8 mouse cellular contexts compared by ENCODE assay signal in genomic region chr8:69653808-69654357, GRCm38 (mm10). TPM values are rescaled to one million over a fixed set of nuclear protein-coding genes. Genes with fewer than 3 reads are reported as not detected.
DNase-seq lines count a peak whose midpoint lies in the region; ATAC-seq and TF ChIP-seq lines count a peak whose summit lies in the region.

No protein-coding gene starts in this region.

- peaks cover 3% of the 10 kb centered on the region; the same call in 1 of the 2 replicates for H3K36me3 ChIP-seq in forebrain, embryonic 10.5 days (replicated peaks)
- H3K36me3 ChIP-seq in intestine, embryonic 14.5 days (ENCODE audit: control insufficient read depth, insufficient read depth, low read length): no peaks in the 10 kb centered on the region
- H3K36me3 ChIP-seq in neural tube, embryonic 12.5 days: no peaks in the 10 kb centered on the region

- peaks cover under 1% of the 10 kb centered on the region; the same call in 1 of the 2 replicates for H3K9me3 ChIP-seq in forebrain, embryonic 10.5 days
- no peaks in the 10 kb centered on the region for H3K9me3 ChIP-seq in intestine, embryonic 14.5 days (ENCODE audit: control insufficient read depth, low read length)
- no peaks in the 10 kb centered on the region for H3K9me3 ChIP-seq in neural tube, embryonic 12.5 days

- peaks cover 9% of the 10 kb centered on the region; the same call in 1 of the 2 replicates for H3K27me3 ChIP-seq in forebrain, embryonic 10.5 days (ENCODE audit: poor library complexity, severe bottlenecking)
- no peaks in the 10 kb centered on the region for H3K27me3 ChIP-seq in intestine, embryonic 14.5 days (replicated peaks; ENCODE audit: control insufficient read depth, insufficient read depth, low read length)
- no peaks in the 10 kb centered on the region for H3K27me3 ChIP-seq in neural tube, embryonic 12.5 days (replicated peaks)

- H3K4me2 ChIP-seq in intestine, embryonic 14.5 days (ENCODE audit: low read length): peak overlapping the region; percentile 93
- peak overlapping the region; percentile 83 for H3K4me2 ChIP-seq in neural tube, embryonic 12.5 days (replicated peaks)

- peak overlapping the region; percentile 67 for H3K4me3 ChIP-seq in left cerebral cortex, adult 2 months
- peak overlapping the region; percentile 69 for H3K4me3 ChIP-seq in forebrain, embryonic 10.5 days
- H3K4me3 ChIP-seq in intestine, embryonic 14.5 days (ENCODE audit: low read depth, low read length): peak overlapping the region; percentile 51
- H3K4me3 ChIP-seq in neural tube, embryonic 12.5 days: peak overlapping the region; percentile 16; the same call in 1 of the 2 replicates

- no peak for DNase-seq in left cerebral cortex, adult 2 months (ENCODE audit: extremely low spot score in 1 of 2, low spot score in 2 of 2)
- no peak for DNase-seq in left cerebral cortex, postnatal 36 days (ENCODE audit: low spot score in 2 of 2)
- no peak for DNase-seq in forebrain, embryonic 10.5 days (ENCODE audit: extremely low spot score, low spot score)
- DNase-seq in intestine, embryonic 14.5 days (ENCODE audit: low spot score): no peak
- DNase-seq in right cerebral cortex, postnatal 10 days (ENCODE audit: low spot score in 2 of 2): no peak
- DNase-seq in frontal cortex, postnatal 10 days (ENCODE audit: low spot score in 2 of 2): no peak
- DNase-seq in adrenal gland, postnatal 10 days: no peak

- no peak overlapping the region; the same call in 1 of the 2 replicates for H3K27ac ChIP-seq in left cerebral cortex, adult 2 months
- peak overlapping the region; percentile 94 for H3K27ac ChIP-seq in forebrain, embryonic 10.5 days
- H3K27ac ChIP-seq in intestine, embryonic 14.5 days (ENCODE audit: low read depth): peak overlapping the region; percentile 86; the same call in 1 of the 2 replicates
- H3K27ac ChIP-seq in neural tube, embryonic 12.5 days: no peak overlapping the region

- intact Hi-C loops in left cerebral cortex, adult 2 months (cut with DNase I): loop anchor here (1.0 to 2.0 kb wide), 3 partner anchors 29 to 137 kb away; partner anchors contain the start of genes Atp13a1, Zfp866 and Zfp868
- intact Hi-C loops in left cerebral cortex, postnatal 36 days (cut with DNase I): loop anchor here (5.0 kb wide), 1 partner anchor 63 kb away; no protein-coding TSS in a partner anchor

- peak; percentile 20; the same call in 1 of the 2 replicates for TF ChIP-seq CTCF in left cerebral cortex, adult 2 months (IDR thresholded peaks at IDR 0.05)

- ATAC-seq in intestine, embryonic 14.5 days (replicated peaks; ENCODE audit: low FRiP score, low TSS enrichment, low read depth): no peak
- peak; percentile 10; the same call in 1 of the 2 replicates for ATAC-seq in neural tube, embryonic 12.5 days (ENCODE audit: low FRiP score, low read depth)

- 53% methylated on average over 10 of the region's 10 CpGs for WGBS in forebrain, embryonic 10.5 days
- 44% methylated on average over 10 of the region's 10 CpGs for WGBS in intestine, embryonic 14.5 days
- WGBS in neural tube, embryonic 12.5 days: 46% methylated on average over 10 of the region's 10 CpGs

- H3K9ac ChIP-seq in intestine, embryonic 14.5 days (ENCODE audit: low read length): no peak overlapping the region
- no peak overlapping the region for H3K9ac ChIP-seq in neural tube, embryonic 12.5 days

- H3K4me1 ChIP-seq in forebrain, embryonic 10.5 days: peaks cover 13% of the 10 kb centered on the region
- H3K4me1 ChIP-seq in intestine, embryonic 14.5 days (replicated peaks; ENCODE audit: control insufficient read depth, insufficient read depth, low read length): peaks cover 7% of the 10 kb centered on the region; the same call in 1 of the 2 replicates
- H3K4me1 ChIP-seq in neural tube, embryonic 12.5 days: 0 out of 2 replicates have a peak, but pooled peaks cover 4% of the 10 kb centered on the region

RNA-seq across cellular contexts. Expression of gene Zfp964, which starts 0.4 kb away (rescaled TPM):
- 1 to 10 TPM; 3.5 to 4.6 TPM for total RNA-seq in left cerebral cortex, adult 2 months (2021)
- total RNA-seq in left cerebral cortex, postnatal 36 days (2021): 1 to 10 TPM; 3.7 to 5.4 TPM
- polyA plus RNA-seq in forebrain, embryonic 10.5 days (2016; fragmentation: Nextera tagmentation; extraction: Ambion mirVana): 2.1 and 2.6 TPM in 2 replicates
- polyA plus RNA-seq in intestine, embryonic 14.5 days (2014; fragmentation: Nextera tagmentation; extraction: Ambion mirVana): 1.3 and 1.8 TPM in 2 replicates
- 2.5 and 3.2 TPM in 2 replicates for polyA plus RNA-seq in neural tube, embryonic 12.5 days (2016; fragmentation: Nextera tagmentation; extraction: Ambion mirVana)
- 1 to 10 TPM; 2.4 to 3.8 TPM for total RNA-seq in adrenal gland, postnatal 10 days (2021)

RNA-seq across cellular contexts. Expression of gene Zfp868, which starts 28.5 kb away (rescaled TPM):
- total RNA-seq in left cerebral cortex, adult 2 months (2021): 10 to 100 TPM; 18.9 to 19.7 TPM
- total RNA-seq in left cerebral cortex, postnatal 36 days (2021): 10 to 100 TPM; 15.4 to 20.0 TPM
- 29.4 and 30.7 TPM in 2 replicates for polyA plus RNA-seq in forebrain, embryonic 10.5 days (2016; fragmentation: Nextera tagmentation; extraction: Ambion mirVana)
- 21.3 and 21.4 TPM in 2 replicates for polyA plus RNA-seq in intestine, embryonic 14.5 days (2014; fragmentation: Nextera tagmentation; extraction: Ambion mirVana)
- 38.1 and 41.5 TPM in 2 replicates for polyA plus RNA-seq in neural tube, embryonic 12.5 days (2016; fragmentation: Nextera tagmentation; extraction: Ambion mirVana)
- total RNA-seq in adrenal gland, postnatal 10 days (2021): 10 to 100 TPM; 12.4 to 15.1 TPM

RNA-seq across cellular contexts. Expression of gene Zfp869, which starts 56.6 kb away (rescaled TPM):
- total RNA-seq in left cerebral cortex, adult 2 months (2021): 10 to 100 TPM; 19.9 to 22.6 TPM
- 10 to 100 TPM; 18.1 to 19.8 TPM for total RNA-seq in left cerebral cortex, postnatal 36 days (2021)
- 31.6 and 33.6 TPM in 2 replicates for polyA plus RNA-seq in forebrain, embryonic 10.5 days (2016; fragmentation: Nextera tagmentation; extraction: Ambion mirVana)
- polyA plus RNA-seq in intestine, embryonic 14.5 days (2014; fragmentation: Nextera tagmentation; extraction: Ambion mirVana): 28.2 and 28.3 TPM in 2 replicates
- polyA plus RNA-seq in neural tube, embryonic 12.5 days (2016; fragmentation: Nextera tagmentation; extraction: Ambion mirVana): 27.2 and 27.7 TPM in 2 replicates
- total RNA-seq in adrenal gland, postnatal 10 days (2021): 10 to 100 TPM; 20.5 to 21.6 TPM

Comparison
In these comparisons a context has a peak if more than half of its experiments do, and no peak if none do; other contexts are left out.
1. H3K27ac ChIP-seq: peak in forebrain, embryonic 10.5 days (single experiment) and intestine, embryonic 14.5 days (single experiment); none in left cerebral cortex, adult 2 months (single experiment) and neural tube, embryonic 12.5 days (single experiment).
2. H3K4me3 ChIP-seq: peak in every context shown above with its lines; median percentile 69 in forebrain, embryonic 10.5 days; 67 in left cerebral cortex, adult 2 months; 51 in intestine, embryonic 14.5 days; 16 in neural tube, embryonic 12.5 days.